Comparison of ENCODE assay signal across 25 mouse cellular contexts in the genomic region with DNA sequence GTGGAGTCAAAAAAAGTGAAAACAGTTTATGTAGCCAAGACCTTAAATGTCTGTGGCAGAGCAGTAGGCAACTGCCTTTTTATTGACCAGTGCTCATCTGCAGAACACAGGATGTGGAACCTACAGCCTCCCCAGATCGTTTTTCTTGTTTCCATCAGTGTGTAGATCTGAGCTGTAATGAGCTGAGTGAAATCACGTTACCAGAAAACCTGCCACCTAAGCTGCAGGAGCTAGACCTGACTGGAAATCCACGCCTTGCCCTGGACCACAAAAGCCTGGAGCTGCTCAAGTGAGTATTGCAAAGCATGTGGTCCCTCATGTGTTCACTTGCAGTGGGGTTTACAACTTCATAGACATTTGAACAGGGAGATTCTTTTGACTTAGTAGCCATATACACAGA.
"Had no signal": no experiment of that assay in that cellular context is flagged by ENCODE, and none has a peak within 500 bp of the region (broad histone marks: within the 10 kb centered on the region; RNA-seq: fewer than 3 reads in every experiment).

No protein-coding gene starts in this region.

- H3K4me3 ChIP-seq: heart, embryonic 10.5 days; heart, embryonic 12.5 days; hindbrain, embryonic 10.5 days; hindbrain, embryonic 12.5 days; intestine, embryonic 15.5 days; left cerebral cortex, adult 2 months; limb, embryonic 10.5 days; limb, embryonic 12.5 days; liver, embryonic 13.5 days; liver, embryonic 15.5 days had no signal

- ATAC-seq: hindbrain, embryonic 16.5 days; intestine, embryonic 15.5 days; liver, postnatal 0 days had no signal

- H3K4me2 ChIP-seq: heart, embryonic 12.5 days; hindbrain, embryonic 12.5 days; hindbrain, embryonic 14.5 days; intestine, embryonic 15.5 days; limb, embryonic 12.5 days; liver, embryonic 11.5 days; liver, embryonic 13.5 days; liver, embryonic 15.5 days had no signal

- H3K36me3 ChIP-seq: heart, embryonic 10.5 days; intestine, embryonic 15.5 days; limb, embryonic 10.5 days; limb, embryonic 12.5 days; liver, embryonic 13.5 days; liver, embryonic 15.5 days had no signal

- H3K9me3 ChIP-seq: heart, embryonic 10.5 days; heart, embryonic 12.5 days; hindbrain, embryonic 10.5 days; hindbrain, embryonic 12.5 days; intestine, embryonic 15.5 days; limb, embryonic 10.5 days; limb, embryonic 12.5 days; liver, embryonic 13.5 days; liver, embryonic 15.5 days had no signal

- H3K27ac ChIP-seq: heart, embryonic 10.5 days; hindbrain, embryonic 10.5 days; hindbrain, embryonic 12.5 days; hindbrain, embryonic 14.5 days; intestine, embryonic 15.5 days; left cerebral cortex, adult 2 months; limb, embryonic 10.5 days; limb, embryonic 12.5 days; liver, embryonic 13.5 days; liver, embryonic 15.5 days had no signal

- H3K4me1 ChIP-seq: heart, embryonic 10.5 days; heart, embryonic 12.5 days; intestine, embryonic 15.5 days; limb, embryonic 10.5 days; limb, embryonic 12.5 days; liver, embryonic 13.5 days; liver, embryonic 15.5 days had no signal

- H3K27me3 ChIP-seq: heart, embryonic 12.5 days; hindbrain, embryonic 12.5 days; intestine, embryonic 15.5 days; limb, embryonic 12.5 days; liver, embryonic 13.5 days; liver, embryonic 15.5 days had no signal

- H3K9ac ChIP-seq: heart, embryonic 12.5 days; hindbrain, embryonic 12.5 days; hindbrain, embryonic 14.5 days; intestine, embryonic 15.5 days; limb, embryonic 12.5 days; liver, embryonic 13.5 days; liver, embryonic 15.5 days; liver, postnatal 0 days had no signal

- DNase-seq: gastrocnemius, postnatal 14 days; gastrocnemius, postnatal 36 days; heart, adult 11 months; heart, postnatal 10 days; heart, postnatal 4 days; kidney, adult 11 months; kidney, adult 2 months; kidney, adult 9 months; kidney, postnatal 14 days; kidney, postnatal 36 days; liver; liver, embryonic 13.5 days; liver, postnatal 0 days had no signal
